Mouse (Mus musculus): ENCODE results near the gene Tns1. TPM values are rescaled to one million over a fixed set of nuclear protein-coding genes. Genes with fewer than 3 reads are reported as not detected.

Gene Tns1
- total and polyA plus RNA-seq, 2 experiments from 2014 or later, result 11.7 to 28.0 TPM

DNA sequence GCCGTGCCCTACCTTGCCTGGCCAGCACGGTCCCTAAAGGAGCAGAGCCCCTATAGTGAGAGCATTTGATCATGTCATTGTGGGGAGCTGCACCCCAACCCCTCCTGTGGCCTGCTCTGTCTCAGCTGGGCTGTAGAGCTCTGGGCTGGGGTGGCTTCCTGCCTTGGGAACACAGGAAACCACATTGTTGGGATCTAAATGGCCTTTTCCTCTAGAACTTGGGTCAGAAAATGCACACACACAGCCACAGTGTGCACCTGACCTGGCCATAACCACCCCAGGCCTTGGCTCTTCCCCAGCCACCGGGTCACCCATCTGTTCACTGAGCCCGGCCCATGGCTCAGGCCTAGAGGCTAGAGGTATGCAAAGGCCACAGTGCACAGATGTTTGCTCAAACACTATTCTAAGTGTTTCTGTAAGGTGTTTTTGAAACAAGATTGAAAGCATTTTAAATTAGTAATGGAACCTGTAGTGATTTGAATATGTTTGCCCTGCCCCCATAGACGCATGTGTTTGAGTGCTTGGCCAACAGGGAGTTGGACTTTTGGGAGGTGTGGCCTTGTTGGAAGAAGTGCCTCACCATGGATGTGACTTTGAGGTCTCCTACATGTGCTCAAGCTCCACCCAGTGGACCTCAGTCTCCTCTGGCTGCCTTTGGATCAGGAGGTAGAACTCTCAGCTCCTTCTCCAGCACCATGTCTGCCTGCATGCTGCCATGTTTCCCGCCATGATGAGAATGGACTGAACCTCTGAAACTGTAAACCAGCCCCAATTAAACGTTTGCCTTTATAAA lies 49.4 kb downstream of the Tns1 start:
- H3K9me3 ChIP-seq (ENCODE audit: low read length), result no peaks in the 10 kb centered on the region
- H3K4me2 ChIP-seq (ENCODE audit: low read depth, low read length), result no peak overlapping the region
- ATAC-seq (no peak), DNase-seq (ENCODE audit: low spot score) (no peak)
- no peak overlapping the region for H3K4me3 ChIP-seq (ENCODE audit: low read length)
- H3K27me3 ChIP-seq (ENCODE audit: insufficient read depth, low read length), result no peaks in the 10 kb centered on the region
- WGBS, result 84% methylated on average over 7 of the region's 7 CpGs
- no peak overlapping the region for H3K27ac ChIP-seq
- H3K36me3 ChIP-seq (ENCODE audit: insufficient read depth, low read length), result no peaks in the 10 kb centered on the region
- H3K9ac ChIP-seq (replicated peaks; ENCODE audit: low read length), result no peak overlapping the region
- TF ChIP-seq CTCF (IDR thresholded peaks at IDR 0.05; ENCODE audit: low read depth), result no peak
- H3K4me1 ChIP-seq (ENCODE audit: insufficient read depth, low read length), result no peaks in the 10 kb centered on the region

DNA sequence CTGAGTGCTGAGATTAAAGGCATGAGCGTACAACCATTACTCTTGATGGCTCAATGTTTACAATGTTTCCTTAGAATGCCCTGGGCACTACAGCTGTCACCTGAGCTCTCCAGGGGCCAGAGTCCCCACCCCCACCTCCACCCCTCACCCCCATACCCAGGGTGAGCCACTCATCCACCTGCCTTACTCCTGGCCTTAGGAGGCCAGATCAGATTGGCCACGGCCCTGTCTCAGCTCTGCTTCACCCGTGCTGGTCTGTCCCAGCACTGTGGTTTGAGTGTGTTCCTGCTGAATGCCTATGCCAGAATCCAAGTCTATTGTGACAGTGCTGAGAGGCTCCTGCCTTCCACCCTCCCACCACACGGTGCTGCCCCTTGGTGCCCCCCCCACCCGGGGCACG lies 50.5 kb downstream of the Tns1 start:
- ATAC-seq (peak; percentile 18; the same call in 1 of the 2 replicates), DNase-seq (ENCODE audit: low spot score) (no peak)
- Histone ChIP-seq H3K9ac (replicated peaks; ENCODE audit: low read length) (no peak overlapping the region), H3K4me3 (ENCODE audit: low read length) (no peak overlapping the region), H3K4me2 (ENCODE audit: low read depth, low read length) (no peak overlapping the region), H3K9me3 (ENCODE audit: low read length) (no peaks in the 10 kb centered on the region), H3K4me1 (ENCODE audit: insufficient read depth, low read length) (no peaks in the 10 kb centered on the region), H3K36me3 (ENCODE audit: insufficient read depth, low read length) (no peaks in the 10 kb centered on the region), H3K27ac (no peak overlapping the region), H3K27me3 (ENCODE audit: insufficient read depth, low read length) (no peaks in the 10 kb centered on the region)
- 75% methylated on average over 6 of the region's 6 CpGs for WGBS
- no peak for TF ChIP-seq CTCF (IDR thresholded peaks at IDR 0.05; ENCODE audit: low read depth)

DNA sequence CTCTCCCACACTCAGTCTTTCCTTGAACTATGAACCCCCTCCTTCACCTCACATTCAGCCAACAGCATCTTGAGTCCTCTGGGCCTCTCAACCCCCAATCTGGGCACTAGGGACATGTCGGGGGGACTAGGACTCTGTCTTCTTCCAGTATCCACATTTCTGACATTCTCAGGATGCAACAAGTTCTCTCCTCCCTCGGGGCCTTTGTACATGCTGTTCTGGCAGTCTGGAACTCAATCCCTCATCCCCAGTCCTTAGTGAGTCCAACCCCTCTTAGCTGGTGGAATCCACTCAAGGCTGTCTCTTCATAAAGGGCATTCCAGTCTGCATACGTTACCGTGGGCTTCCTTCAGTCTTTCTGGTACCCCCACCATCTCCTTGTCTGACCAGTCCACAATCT lies 53.5 kb downstream of the Tns1 start:
- TF ChIP-seq CTCF (IDR thresholded peaks at IDR 0.05; ENCODE audit: low read depth), result no peak
- H3K9me3 ChIP-seq (ENCODE audit: low read length), result no peaks in the 10 kb centered on the region
- H3K4me1 ChIP-seq (ENCODE audit: insufficient read depth, low read length), result peaks cover 7% of the 10 kb centered on the region
- H3K4me2 ChIP-seq (ENCODE audit: low read depth, low read length), result no peak overlapping the region
- H3K9ac ChIP-seq (replicated peaks; ENCODE audit: low read length), result no peak overlapping the region
- no peaks in the 10 kb centered on the region for H3K36me3 ChIP-seq (ENCODE audit: insufficient read depth, low read length)
- no peaks in the 10 kb centered on the region for H3K27me3 ChIP-seq (ENCODE audit: insufficient read depth, low read length)
- H3K27ac ChIP-seq, result no peak overlapping the region
- ATAC-seq, result no peak
- no peak for DNase-seq (ENCODE audit: low spot score)
- no peak overlapping the region for H3K4me3 ChIP-seq (ENCODE audit: low read length)
- WGBS, result 83% methylated on average over 4 of the region's 4 CpGs

DNA sequence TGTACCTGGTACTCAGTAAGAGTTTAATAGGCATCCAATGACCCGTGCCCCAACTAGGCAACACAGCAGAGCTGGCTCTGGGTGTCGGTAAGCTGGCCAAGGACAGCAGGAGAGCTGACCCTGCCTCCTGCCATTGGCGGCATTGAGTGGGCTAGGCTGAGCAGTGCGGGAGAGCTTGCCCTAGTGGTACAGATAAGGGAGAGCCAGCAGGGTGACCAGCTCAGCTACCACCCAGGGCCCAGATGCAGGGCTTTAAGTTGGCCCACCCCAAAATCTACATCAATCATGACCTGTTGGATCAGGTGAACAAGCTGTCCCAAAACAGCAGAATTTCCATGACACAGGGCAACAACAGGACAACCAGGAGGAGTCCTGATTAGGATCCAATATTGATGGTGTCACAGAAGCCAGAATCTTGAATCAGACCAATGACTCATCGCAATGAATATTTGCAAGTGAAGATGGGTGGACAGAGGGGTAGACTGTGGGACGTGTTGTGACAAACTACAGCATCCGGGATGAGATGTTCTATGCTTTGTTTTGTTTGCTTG lies 54.2 kb downstream of the Tns1 start:
- TF ChIP-seq CTCF (IDR thresholded peaks at IDR 0.05; ENCODE audit: low read depth), result no peak
- H3K4me1 ChIP-seq (ENCODE audit: insufficient read depth, low read length), result peaks cover 7% of the 10 kb centered on the region
- H3K27me3 ChIP-seq (ENCODE audit: insufficient read depth, low read length), result no peaks in the 10 kb centered on the region
- H3K9ac ChIP-seq (replicated peaks; ENCODE audit: low read length), result no peak overlapping the region
- no peak overlapping the region for H3K27ac ChIP-seq
- H3K9me3 ChIP-seq (ENCODE audit: low read length), result no peaks in the 10 kb centered on the region
- 56% methylated on average over 7 of the region's 7 CpGs for WGBS
- ATAC-seq, result no peak
- H3K36me3 ChIP-seq (ENCODE audit: insufficient read depth, low read length), result no peaks in the 10 kb centered on the region
- no peak overlapping the region for H3K4me3 ChIP-seq (ENCODE audit: low read length)
- no peak for DNase-seq (ENCODE audit: low spot score)
- no peak overlapping the region for H3K4me2 ChIP-seq (ENCODE audit: low read depth, low read length)

DNA sequence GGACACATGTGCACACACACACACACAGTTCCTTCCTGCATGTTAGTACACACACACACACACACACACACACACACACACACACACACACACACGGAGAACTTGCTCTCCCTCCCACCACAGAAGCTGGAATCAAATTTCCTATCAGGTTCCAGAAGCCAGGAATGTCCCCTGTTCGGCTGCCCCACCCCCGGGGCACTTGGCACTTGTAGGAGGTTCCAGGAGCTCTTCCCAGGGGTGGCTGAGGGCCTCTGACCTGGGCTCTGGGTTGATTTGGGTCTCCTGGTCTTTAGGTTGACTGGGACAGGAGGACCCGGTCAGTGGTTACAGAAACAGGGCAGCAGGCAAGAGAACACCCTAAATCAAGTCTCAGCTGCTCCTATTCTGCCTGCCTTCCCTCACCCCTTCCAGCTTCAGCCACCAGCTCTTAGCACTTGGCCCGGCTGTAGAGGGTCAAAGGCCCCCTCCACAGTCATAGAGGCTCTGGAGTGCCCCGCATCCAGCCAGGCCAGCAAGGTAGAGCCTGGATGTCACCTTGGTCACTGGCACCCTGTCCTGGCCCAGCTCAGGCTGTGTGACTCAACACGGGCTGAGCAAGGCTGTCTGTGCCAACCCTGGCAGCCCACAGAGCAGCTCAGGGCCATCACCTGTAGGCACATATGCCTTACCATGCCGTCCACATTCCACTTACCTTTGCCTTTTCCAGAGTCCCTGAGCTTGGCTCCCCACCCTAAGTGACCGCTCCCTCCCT lies 55.0 kb downstream of the Tns1 start:
- no peak for ATAC-seq
- 46% methylated on average over 9 of the region's 9 CpGs for WGBS
- no peak overlapping the region for H3K9ac ChIP-seq (replicated peaks; ENCODE audit: low read length)
- no peaks in the 10 kb centered on the region for H3K36me3 ChIP-seq (ENCODE audit: insufficient read depth, low read length)
- no peak overlapping the region for H3K27ac ChIP-seq
- no peak for TF ChIP-seq CTCF (IDR thresholded peaks at IDR 0.05; ENCODE audit: low read depth)
- peak overlapping the region; percentile 57; the same call in 1 of the 2 replicates for H3K4me2 ChIP-seq (ENCODE audit: low read depth, low read length)
- H3K4me3 ChIP-seq (ENCODE audit: low read length), result no peak overlapping the region
- H3K27me3 ChIP-seq (ENCODE audit: insufficient read depth, low read length), result no peaks in the 10 kb centered on the region
- DNase-seq (ENCODE audit: low spot score), result no peak
- H3K4me1 ChIP-seq (ENCODE audit: insufficient read depth, low read length), result peaks cover 7% of the 10 kb centered on the region
- H3K9me3 ChIP-seq (ENCODE audit: low read length), result no peaks in the 10 kb centered on the region

DNA sequence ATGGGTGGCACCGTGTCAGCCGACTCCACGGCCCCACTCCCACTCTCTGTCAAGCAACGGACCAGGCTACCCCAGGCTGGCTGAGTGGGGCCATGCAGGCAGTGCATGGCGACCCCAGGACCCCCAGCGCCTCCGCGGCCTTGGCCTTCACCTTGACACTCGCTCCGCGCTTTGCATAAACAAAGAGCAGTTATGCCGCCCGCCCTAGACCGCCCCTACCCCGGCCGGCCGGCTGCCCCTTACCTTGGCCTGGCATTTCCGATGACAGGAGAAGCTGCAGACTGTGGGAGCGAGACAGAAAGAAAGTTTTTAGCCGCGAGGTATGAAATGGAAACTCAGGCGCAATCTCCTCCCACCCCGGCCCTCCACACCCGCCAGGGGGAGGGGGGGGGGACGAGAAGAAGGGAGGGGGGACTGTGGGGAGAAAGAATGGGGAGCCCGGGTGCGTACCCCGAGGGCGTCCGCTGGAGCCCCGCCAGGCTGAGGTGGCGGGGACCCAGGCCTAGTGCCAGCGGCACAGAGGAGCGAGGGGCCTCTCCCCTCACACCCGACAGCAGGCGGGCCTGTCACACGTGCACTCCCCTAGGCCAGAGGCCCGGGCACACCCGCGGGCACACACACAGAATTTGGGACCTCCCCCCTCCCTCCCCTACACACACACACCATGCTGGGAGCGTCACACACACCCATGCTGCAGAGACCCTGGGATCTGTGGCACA lies 55.7 kb downstream of the Tns1 start:
- H3K9ac ChIP-seq (replicated peaks; ENCODE audit: low read length), result no peak overlapping the region; the same call in 1 of the 2 replicates
- ATAC-seq, result peak; percentile 48; the same call in 1 of the 2 replicates

More for the DNA sequence above, 55.7 kb downstream of the Tns1 start:
- Histone ChIP-seq H3K27ac (no peak overlapping the region), H3K4me3 (ENCODE audit: low read length) (peak overlapping the region; percentile 25), H3K4me2 (ENCODE audit: low read depth, low read length) (peak overlapping the region; percentile 57), H3K4me1 (ENCODE audit: insufficient read depth, low read length) (peaks cover 7% of the 10 kb centered on the region), H3K27me3 (ENCODE audit: insufficient read depth, low read length) (no peaks in the 10 kb centered on the region), H3K9me3 (ENCODE audit: low read length) (no peaks in the 10 kb centered on the region), H3K36me3 (ENCODE audit: insufficient read depth, low read length) (no peaks in the 10 kb centered on the region)
- DNase-seq (ENCODE audit: low spot score), result no peak
- TF ChIP-seq CTCF (IDR thresholded peaks at IDR 0.05; ENCODE audit: low read depth), result no peak
- 9% methylated on average over 38 of the region's 41 CpGs for WGBS
